Mouse (Mus musculus) heart, embryonic 11.5 days (tissue): ENCODE results near the gene Lca5l. TPM values are rescaled to one million over a fixed set of nuclear protein-coding genes. Genes with fewer than 3 reads are reported as not detected.
"Not testable (repeated sequence)": the region's sequence is repeated elsewhere in the genome, so short reads cannot be mapped to it uniquely, and the experiment has no call there.

Experiments used
- ATAC-seq: fragments of 200-750 bp; cut with Nextera tagmentation; replicated peaks from 2 replicates; pipeline ENCODE4 v1.8.0; 2017; ENCODE audit warnings: moderate library complexity; ENCODE audit not compliant: insufficient number of reproducible peaks, low FRiP score, low TSS enrichment
- H3K27ac ChIP-seq: fragments of 300-500 bp; sonication (generic); 2 replicates; pipeline ENCODE4 v1.5.1; 2014; ENCODE audit warnings: mild to moderate bottlenecking, low read depth, low read length
- H3K27me3 ChIP-seq: fragments of 300-500 bp; sonication (generic); 2 replicates; pipeline ENCODE4 v1.6.1; 2014; ENCODE audit warnings: mild to moderate bottlenecking, low read length, mixed read lengths; ENCODE audit not compliant: control insufficient read depth, insufficient read depth
- H3K36me3 ChIP-seq: fragments of 300-500 bp; sonication (generic); 2 replicates; pipeline ENCODE4 v1.6.1; 2014; ENCODE audit warnings: mild to moderate bottlenecking, low read length, moderate library complexity, mixed read lengths; ENCODE audit not compliant: control insufficient read depth, insufficient read depth
- H3K4me1 ChIP-seq: fragments of 300-500 bp; sonication (generic); 2 replicates; pipeline ENCODE4 v1.6.1; 2014; ENCODE audit warnings: low read length; ENCODE audit not compliant: control insufficient read depth, insufficient read depth
- H3K4me2 ChIP-seq: fragments of 300-500 bp; sonication (generic); 2 replicates; pipeline ENCODE4 v1.6.1; 2014; ENCODE audit warnings: mild to moderate bottlenecking, moderate library complexity
- H3K4me3 ChIP-seq: fragments of 300-500 bp; sonication (generic); 2 replicates; pipeline ENCODE4 v1.5.1; 2014; ENCODE audit warnings: low read depth, low read length
- H3K9ac ChIP-seq: fragments of 300-500 bp; sonication (generic); 2 replicates; pipeline ENCODE4 v1.6.1; 2014; ENCODE audit warnings: mild to moderate bottlenecking, low read depth, low read length, moderate library complexity
- H3K9me3 ChIP-seq: fragments of 300-500 bp; sonication (generic); replicated peaks from 2 replicates; pipeline ENCODE4 v1.6.1; 2016; ENCODE audit warnings: low read length; ENCODE audit not compliant: control insufficient read depth
- WGBS: fragments of 180-500 bp; shearing (Covaris S2); extraction: QIAGEN DNeasy Blood & Tissue Kit; methylation state at CpG from one replicate; pipeline ENCODE4 v1.1.7; 2014; ENCODE audit not compliant: insufficient replicate concordance; 5-methylcytosine and 5-hydroxymethylcytosine counted together
- polyA plus RNA-seq: library from polyadenylated mRNA; unstranded; fragments of >200 nt; fragmentation: Nextera tagmentation; extraction: Ambion mirVana; gene quantifications from 2 replicates; pipeline ENCODE4 v1.2.1, GENCODE M21; 2014

The Lca5l gene
- polyA plus RNA-seq, 1 experiment from 2014 or later, result 1.5 TPM

GRCm38 (mm10) chr16:96150995-96151394, 41.1 kb downstream of the Lca5l start:
- H3K9ac ChIP-seq, result 0 out of 2 replicates have a peak overlapping the region, but pooled peaks have one; percentile 31
- H3K4me3 ChIP-seq, result no peak overlapping the region
- no peak for ATAC-seq
- peak overlapping the region; percentile 57 for H3K27ac ChIP-seq
- no peaks in the 10 kb centered on the region for H3K9me3 ChIP-seq
- 49% methylated on average over 4 of the region's 4 CpGs for whole genome bisulfite sequencing
- no peak overlapping the region for H3K4me2 ChIP-seq
- peaks cover 3% of the 10 kb centered on the region for H3K36me3 ChIP-seq
- H3K27me3 ChIP-seq, result no peaks in the 10 kb centered on the region
- H3K4me1 ChIP-seq, result peaks cover 31% of the 10 kb centered on the region

- peaks cover 33% of the 10 kb centered on the region for H3K4me1 ChIP-seq
- peak overlapping the region; percentile 43 for H3K4me2 ChIP-seq
- 28% methylated on average over 9 of the region's 9 CpGs for WGBS
Observed at GRCm38 (mm10) chr16:96149311-96149710, 42.8 kb downstream of the Lca5l start.

GRCm38 (mm10) chr16:96148834-96149233, 43.2 kb downstream of the Lca5l start:
- Histone ChIP-seq H3K9ac (peak overlapping the region; percentile 59), H3K9me3 (no peaks in the 10 kb centered on the region), H3K4me3 (no peak overlapping the region), H3K4me1 (peaks cover 33% of the 10 kb centered on the region), H3K36me3 (no peaks in the 10 kb centered on the region), H3K27me3 (no peaks in the 10 kb centered on the region), H3K4me2 (peak overlapping the region; percentile 43), H3K27ac (peak overlapping the region; percentile 79)
- ATAC-seq, result no peak
- 42% methylated on average over 6 of the region's 6 CpGs for WGBS

More at GRCm38 (mm10) chr16:96149311-96149710, 42.8 kb downstream of the Lca5l start:
- H3K9me3 ChIP-seq, result no peaks in the 10 kb centered on the region
- no peak overlapping the region for H3K4me3 ChIP-seq
- peak overlapping the region; percentile 79 for H3K27ac ChIP-seq
- peak overlapping the region; percentile 59; the same call in 1 of the 2 replicates for H3K9ac ChIP-seq
- no peaks in the 10 kb centered on the region for H3K27me3 ChIP-seq
- peaks cover 3% of the 10 kb centered on the region for H3K36me3 ChIP-seq
- 0 out of 2 replicates have a peak, but pooled peaks have one; percentile 10 for ATAC-seq

- H3K9ac ChIP-seq, result peak overlapping the region; percentile 85
- WGBS, result 2% methylated on average over 5 of the region's 5 CpGs
- ATAC-seq, result no peak
- H3K4me2 ChIP-seq, result peak overlapping the region; percentile 85
- H3K36me3 ChIP-seq, result no peaks in the 10 kb centered on the region
- peak overlapping the region; percentile 85 for H3K4me3 ChIP-seq
- H3K27ac ChIP-seq, result peak overlapping the region; percentile 74
- H3K27me3 ChIP-seq, result no peaks in the 10 kb centered on the region
- no peaks in the 10 kb centered on the region; the same call in 1 of the 2 replicates for H3K9me3 ChIP-seq
- H3K4me1 ChIP-seq, result peaks cover 26% of the 10 kb centered on the region
Observed at GRCm38 (mm10) chr16:96145814-96146213, 46.3 kb downstream of the Lca5l start.

- peak within 1 kb of the TSS; percentile 74 for H3K27ac ChIP-seq
- under 1% methylated on average over 68 of the region's 68 CpGs for WGBS
- ATAC-seq, result peak; percentile 98
Observed at GRCm38 (mm10) chr16:96145110-96145800, 46.8 kb downstream of the Lca5l start, which contains the start of gene Wrb. Gene Wrb (plus strand): TSS chr16:96145407.

GRCm38 (mm10) chr16:96144748-96145109, 47.3 kb downstream of the Lca5l start:
- not testable (repeated sequence) for H3K27ac ChIP-seq, ATAC-seq, H3K27me3 ChIP-seq, H3K9me3 ChIP-seq, H3K36me3 ChIP-seq, H3K9ac ChIP-seq
- WGBS, result 29% methylated on average over 6 of the region's 6 CpGs
- Histone ChIP-seq H3K4me1 (peaks cover 17% of the 10 kb centered on the region), H3K4me3 (peak overlapping the region; percentile 85; the same call in 1 of the 2 replicates), H3K4me2 (peak overlapping the region; percentile 31; the same call in 1 of the 2 replicates)

More at GRCm38 (mm10) chr16:96145110-96145800, 46.8 kb downstream of the Lca5l start, which contains the start of gene Wrb:
- Histone ChIP-seq H3K4me2 (peak within 1 kb of the TSS; percentile 85), H3K4me1 (peaks cover 21% of the 10 kb centered on the region), H3K9me3 (no peaks in the 10 kb centered on the region; the same call in 1 of the 2 replicates), H3K27me3 (no peaks in the 10 kb centered on the region), H3K4me3 (peak within 1 kb of the TSS; percentile 85), H3K9ac (peak within 1 kb of the TSS; percentile 85), H3K36me3 (no peaks in the 10 kb centered on the region)

GRCm38 (mm10) chr16:96128466-96128865, 63.6 kb downstream of the Lca5l start:
- H3K27ac ChIP-seq, result peak overlapping the region; percentile 96
- H3K4me3 ChIP-seq, result peak overlapping the region; percentile 99
- H3K9ac ChIP-seq, result peak overlapping the region; percentile 98
- 3% methylated on average over 9 of the region's 9 CpGs for WGBS
- no peak for ATAC-seq
- no peaks in the 10 kb centered on the region for H3K9me3 ChIP-seq
- no peaks in the 10 kb centered on the region for H3K27me3 ChIP-seq
- peaks cover 16% of the 10 kb centered on the region for H3K36me3 ChIP-seq
- H3K4me2 ChIP-seq, result peak overlapping the region; percentile 72
- peaks cover 10% of the 10 kb centered on the region for H3K4me1 ChIP-seq

- H3K27me3 ChIP-seq, result no peaks in the 10 kb centered on the region
- peak; percentile 95 for ATAC-seq
- peaks cover 20% of the 10 kb centered on the region for H3K36me3 ChIP-seq
- peak within 1 kb of the TSS; percentile 98 for H3K9ac ChIP-seq
- peak within 1 kb of the TSS; percentile 72 for H3K4me2 ChIP-seq
- H3K4me1 ChIP-seq, result peaks cover 10% of the 10 kb centered on the region
- peak within 1 kb of the TSS; percentile 97 for H3K27ac ChIP-seq
- H3K4me3 ChIP-seq, result peak within 1 kb of the TSS; percentile 99
- no peaks in the 10 kb centered on the region for H3K9me3 ChIP-seq
- WGBS, result under 1% methylated on average over 52 of the region's 72 CpGs
Observed at GRCm38 (mm10) chr16:96127657-96128344, 64.3 kb downstream of the Lca5l start, which contains the start of gene Hmgn1. Gene Hmgn1 (minus strand): TSS chr16:96127729.
